Mouse (Mus musculus) ovary, postnatal 36 days (tissue): ENCODE results near the gene Fzr1.
A peak's percentile ranks its signal among the peaks of the same experiment; 100 is the strongest.

ENCODE experiments used
- DNase-seq: peaks from one replicate; pipeline ENCODE4 v3.0.0; 2022; ENCODE audit warnings: low spot score, mixed read lengths

Fzr1 gene

GRCm38 (mm10) chr10:81355533-81355932 lies 22.8 kb downstream of the Fzr1 start:
- no peak for DNase-seq

DNA sequence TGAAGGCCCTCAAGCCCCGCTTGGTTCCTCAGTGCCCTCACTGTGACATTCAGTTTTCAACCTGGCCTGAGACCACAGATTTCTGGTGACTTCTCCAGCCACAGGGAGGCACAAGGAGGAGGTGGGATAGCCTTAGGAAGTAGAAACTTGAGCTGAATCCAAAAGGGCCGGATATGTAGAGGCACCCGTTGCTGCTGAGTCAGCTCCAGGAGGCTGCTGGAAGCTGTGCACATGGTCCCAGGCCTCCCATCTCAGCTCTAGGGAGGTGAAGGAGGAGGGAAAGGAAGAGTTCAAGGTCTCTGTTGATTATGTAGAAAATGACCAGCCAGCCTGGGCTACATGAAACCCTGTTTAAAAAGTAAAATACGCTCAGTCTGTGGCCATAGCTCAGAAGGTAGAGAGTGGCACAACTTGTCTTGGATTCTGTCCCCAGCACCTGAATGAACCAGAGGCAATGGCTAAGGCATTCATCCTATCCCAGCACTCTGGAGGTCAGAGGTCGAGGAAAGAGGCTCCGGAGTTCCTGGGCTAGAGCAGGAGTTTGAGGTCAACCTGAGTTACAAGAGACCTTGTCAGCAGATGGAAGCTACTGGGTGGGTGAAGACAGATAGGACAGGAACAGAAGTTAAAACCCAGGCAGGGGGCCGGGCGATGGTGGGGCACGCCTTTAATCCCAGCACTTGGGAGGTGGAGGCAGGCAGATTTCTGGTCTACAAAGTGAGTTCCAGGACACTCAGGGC lies 23.4 kb downstream of the Fzr1 start:
- DNase-seq, result no peak

DNA sequence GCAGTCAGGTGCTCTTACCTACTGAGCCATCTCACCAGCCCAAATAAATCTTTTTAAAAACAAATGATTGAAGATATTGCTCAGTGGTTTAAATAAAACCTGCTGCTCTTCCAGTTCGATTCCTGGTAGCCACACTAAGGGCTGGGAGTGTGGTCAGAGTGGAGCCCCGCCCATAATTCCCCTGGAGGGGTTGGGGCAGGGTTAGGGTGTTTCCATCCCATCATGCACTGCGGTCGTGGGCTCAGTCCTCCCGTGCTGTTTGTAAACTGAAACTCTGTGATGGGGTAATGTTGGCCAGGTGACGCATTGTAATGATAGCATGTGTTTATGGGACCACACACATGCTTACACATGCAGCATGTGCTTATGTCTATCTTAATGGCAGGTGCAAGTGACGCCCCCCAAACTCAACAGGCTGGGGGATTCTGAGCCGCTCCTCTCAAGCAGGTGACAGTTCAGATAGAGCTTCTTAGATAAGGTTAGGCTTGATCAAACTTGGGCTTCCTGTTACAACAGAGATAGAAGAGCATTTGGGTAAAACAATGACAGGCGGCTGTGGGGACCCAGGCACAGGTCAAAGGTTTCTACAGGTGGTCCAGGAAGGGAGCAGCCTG lies 26.5 kb downstream of the Fzr1 start:
- no peak for DNase-seq

DNA sequence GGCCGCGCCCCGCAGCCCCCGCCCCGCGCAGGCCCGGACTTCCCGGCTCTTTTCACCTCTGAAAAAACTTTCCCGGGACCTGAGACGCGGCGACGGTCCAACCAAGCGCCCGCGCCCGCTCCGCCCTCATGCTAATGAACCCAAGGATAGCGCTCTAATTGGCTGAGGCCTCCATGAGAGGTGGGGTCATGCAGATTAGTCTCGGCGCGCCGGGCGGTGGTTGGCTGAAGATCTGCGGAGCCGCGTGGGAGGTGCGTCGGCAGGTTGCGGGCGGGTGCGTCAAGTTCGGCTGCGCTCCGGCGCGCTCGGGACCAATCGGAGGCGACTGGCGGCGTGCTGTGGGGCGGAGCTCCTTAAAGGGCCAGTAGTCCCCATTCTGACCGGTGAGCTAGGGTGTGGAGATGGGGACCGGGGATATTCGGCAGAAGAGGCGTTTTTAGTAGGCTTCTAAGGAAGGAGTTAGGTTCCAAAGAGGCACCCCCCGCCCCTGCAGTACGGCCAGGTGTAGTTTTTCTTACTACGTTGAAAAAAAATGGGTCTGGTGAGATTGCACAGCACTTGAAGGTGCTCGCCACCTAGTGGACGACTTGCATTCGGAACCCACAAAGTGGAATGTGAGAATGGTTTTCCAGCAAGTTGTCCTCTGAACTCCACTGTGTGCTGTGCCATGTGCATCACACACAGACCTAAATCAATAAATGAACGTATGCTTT lies 27.8 kb downstream of the Fzr1 start, which contains the start of gene Hmg20b:
Gene Hmg20b (minus strand): TSS at position 130 of the 713 bp plus-strand sequence.
- peak; percentile 99 for DNase-seq

DNA sequence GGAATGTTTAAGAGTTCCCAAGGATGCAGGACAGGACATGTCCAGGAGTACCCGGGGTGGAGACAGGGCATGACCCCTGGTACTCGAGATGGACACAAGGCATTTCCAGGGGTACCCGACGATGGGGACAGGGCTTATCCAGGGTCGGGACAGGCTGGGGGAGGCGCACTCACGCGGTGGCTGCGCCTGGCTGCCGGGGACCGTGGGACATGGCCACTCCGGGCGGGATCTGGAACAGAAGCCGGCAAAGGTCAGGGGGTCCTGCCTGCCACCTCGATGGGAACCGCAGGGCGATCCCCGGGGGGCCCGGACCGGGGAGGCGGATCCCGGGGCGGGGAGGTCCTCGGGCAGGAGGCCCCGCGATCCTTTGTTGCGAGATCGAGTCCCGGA lies 28.4 kb downstream of the Fzr1 start:
- no peak for DNase-seq

- DNase-seq, result no peak
These were observed 29.2 kb downstream of the Fzr1 start for GRCm38 (mm10) chr10:81349146-81349545.

DNA sequence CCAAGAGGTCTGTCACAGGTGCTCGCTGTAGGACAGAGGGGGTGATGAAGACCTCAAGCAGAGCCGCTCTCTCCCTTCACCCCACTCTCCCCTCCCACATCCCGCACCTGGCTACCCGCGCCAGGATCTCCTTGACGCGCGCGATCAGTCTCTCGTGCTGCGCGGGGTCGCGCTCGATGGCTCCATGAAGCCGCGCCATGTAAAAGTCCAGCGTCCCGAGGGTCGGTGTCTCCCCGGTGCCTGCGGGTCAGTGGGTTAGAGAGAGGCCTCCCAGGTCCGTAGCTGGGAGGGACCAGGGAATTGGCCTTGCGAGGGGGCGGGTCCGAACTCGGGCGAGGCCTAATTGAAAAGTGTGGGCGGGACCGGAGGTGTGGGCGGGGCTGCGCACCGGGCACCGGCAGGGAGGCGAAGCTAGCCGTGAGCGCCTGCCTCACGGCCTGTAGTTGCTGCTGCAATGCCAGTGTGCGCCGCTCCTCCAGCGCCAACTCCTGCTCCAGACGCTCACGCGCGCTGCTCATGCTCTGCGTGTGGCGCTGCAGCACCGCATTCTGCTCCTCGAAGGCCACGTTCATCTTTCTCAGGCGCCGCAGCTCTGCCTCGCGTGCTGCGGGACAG lies 31.8 kb downstream of the Fzr1 start:
- DNase-seq, result peak; percentile 67

DNA sequence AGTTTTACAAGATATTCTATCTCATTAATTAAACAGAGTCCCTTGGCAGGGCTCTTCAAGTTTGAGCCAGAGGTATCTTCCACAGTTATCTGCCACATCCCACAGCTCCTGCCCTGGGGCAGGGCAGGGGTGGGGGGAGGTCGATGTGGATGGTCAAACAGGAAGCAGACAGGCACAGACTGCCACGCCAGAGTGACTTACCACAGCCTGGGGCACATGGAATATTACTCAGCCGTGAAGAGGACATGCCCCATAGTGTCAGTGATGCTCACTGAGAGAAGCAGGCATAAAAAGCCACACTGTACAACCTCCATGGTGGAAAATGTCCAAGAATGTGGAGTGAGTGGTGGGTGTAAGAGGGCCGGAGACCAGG lies 33.2 kb downstream of the Fzr1 start:
- no peak for DNase-seq

DNA sequence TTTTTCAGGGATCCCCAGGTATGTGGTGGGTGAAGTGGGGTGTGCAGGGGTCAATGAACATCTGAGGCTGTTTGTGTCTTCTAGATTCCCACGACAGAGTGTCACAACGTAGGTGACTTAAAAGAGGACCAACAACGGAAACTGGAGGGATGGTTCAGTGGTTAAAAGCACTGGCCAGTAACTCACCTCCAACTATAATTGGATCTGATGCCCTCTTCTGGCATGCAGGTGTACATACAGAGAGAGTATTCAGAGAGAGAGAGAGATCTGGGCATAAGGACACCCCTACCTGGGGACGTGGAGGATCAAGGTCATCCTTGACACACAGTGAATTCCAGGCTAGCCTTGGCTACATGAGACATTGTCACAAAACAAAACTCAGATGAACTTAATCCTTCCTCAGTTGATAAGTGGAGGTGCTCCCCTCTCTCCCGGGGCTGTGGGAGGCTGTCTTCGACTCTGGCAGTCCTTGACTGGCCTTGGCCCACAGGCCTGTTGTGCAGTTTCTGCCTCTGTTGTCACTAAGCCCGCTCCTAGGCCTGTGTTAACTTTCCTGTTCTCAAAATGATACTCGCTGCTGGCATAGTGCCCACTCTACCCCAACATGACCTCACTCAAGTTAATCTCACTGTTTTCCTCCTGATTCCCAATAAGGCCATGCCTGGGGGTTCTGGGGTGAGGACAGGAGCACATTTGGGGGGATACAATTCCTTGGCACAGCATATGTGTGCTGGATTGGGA lies 33.7 kb downstream of the Fzr1 start:
- DNase-seq, result peak; percentile 51

GRCm38 (mm10) chr10:81342686-81343505 lies 35.4 kb downstream of the Fzr1 start, which contains the start of gene Gipc3:
Gene Gipc3 (minus strand): TSS chr10:81343266.
- DNase-seq, result peak; percentile 52

GRCm38 (mm10) chr10:81341333-81341949 lies 36.9 kb downstream of the Fzr1 start:
- DNase-seq, result peak; percentile 67

DNA sequence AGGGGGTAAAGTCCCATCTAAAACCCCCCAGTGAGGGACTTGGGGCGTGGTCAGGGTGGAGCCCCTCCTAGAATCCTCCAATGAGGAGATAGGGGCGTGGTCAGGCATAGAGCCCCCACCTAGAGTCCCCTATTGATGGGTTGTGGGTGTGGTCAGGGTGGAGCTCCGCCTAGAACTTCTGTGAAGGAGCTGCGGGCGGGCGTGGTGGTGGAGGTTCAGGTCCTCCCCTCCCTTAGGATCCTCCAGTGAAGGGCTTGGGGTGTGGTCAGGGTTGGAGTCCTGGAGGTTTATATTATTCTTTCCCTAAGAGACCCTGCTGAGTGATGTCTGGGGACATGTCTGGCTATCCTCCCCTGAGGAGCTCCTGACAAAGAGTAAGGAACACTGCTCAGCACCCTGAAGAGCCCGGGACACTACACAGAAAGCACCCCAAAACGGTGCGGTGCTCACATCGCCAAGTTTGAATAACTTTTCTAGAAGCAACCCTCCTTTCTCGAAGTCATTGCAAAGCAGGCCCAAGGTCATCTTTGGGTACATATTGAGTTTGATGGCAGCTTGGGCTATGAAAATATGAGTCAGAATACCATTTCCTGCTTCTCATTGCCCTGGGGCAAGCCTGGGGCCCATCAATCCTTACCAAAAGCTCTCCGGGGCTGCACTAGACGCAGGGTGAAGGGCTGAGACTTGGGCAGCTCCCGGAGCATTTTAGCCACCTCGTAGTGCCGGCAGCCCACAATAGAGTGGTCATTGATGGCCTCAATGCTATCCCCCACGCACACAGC lies 37.6 kb downstream of the Fzr1 start:
- no peak for DNase-seq

- DNase-seq, result no peak
These were observed 41.8 kb downstream of the Fzr1 start for GRCm38 (mm10) chr10:81336558-81336957.

DNA sequence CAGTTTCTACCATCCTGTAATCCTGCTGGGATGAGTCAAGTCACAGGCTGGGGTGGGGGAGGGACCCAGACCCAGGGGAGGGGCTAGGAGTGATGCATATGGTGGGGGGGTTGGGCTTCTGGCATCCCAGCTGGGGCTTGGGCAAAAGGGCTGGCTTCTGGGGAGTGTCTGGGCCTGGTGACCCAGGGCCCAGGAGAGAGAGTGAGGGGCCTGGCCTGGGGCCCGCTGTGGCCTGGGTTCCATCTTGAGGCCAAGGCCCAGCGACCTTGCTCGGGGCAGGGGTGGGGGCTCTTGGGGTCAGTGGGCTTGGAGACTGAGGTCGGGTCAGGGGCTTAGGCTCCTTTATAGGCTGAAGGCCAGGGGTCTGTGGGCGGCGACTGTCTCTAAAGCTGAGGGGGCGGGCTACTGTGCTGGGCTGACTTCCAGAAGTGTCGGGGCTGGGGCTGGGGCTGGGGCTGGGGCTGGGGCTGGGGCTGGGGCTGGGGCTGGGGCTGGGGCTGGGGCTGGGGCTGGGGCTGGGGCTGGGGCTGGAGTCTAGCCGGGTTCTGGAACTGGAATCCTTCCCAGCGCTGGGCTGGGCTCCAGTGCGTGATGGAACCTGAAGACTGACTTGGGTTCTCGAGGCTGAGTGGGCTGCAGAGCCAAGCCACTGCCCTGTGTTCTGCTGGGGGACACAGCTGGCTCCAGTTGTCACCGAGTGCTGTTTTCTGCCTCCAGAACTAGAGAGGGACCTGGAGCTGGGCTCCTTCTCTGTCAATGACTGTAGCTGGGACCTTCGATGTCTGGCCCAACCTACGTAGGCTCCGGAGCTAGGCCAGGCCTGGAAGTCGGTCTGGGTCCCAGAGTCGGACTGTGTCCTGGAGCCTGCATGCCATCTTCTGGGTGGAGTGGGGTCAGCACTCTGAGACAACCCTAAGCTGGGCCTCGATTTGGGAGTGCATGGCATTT lies 42.6 kb downstream of the Fzr1 start:
- no peak for DNase-seq

- DNase-seq, result no peak
These were observed 44.0 kb downstream of the Fzr1 start for GRCm38 (mm10) chr10:81334324-81334723.

DNA sequence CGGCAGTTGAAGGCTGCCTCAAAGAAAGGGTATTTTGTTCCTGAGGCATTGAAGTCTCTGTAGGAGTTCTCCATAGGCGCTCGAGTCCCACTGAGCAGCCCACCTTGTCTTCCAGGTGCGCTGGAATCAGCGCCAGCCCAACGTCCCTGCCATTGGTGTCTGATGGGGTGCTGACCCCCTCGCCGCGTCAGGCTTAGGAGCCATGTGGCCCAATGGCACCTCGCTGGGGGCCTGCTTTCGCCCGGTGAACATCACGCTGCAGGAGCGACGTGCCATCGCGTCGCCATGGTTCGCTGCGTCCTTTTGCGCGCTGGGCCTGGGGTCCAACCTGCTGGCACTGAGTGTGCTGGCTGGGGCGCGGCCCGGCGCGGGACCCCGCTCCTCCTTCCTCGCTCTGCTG lies 46.0 kb downstream of the Fzr1 start:
- no peak for DNase-seq

GRCm38 (mm10) chr10:81330007-81330406 lies 48.3 kb downstream of the Fzr1 start:
- no peak for DNase-seq

DNA sequence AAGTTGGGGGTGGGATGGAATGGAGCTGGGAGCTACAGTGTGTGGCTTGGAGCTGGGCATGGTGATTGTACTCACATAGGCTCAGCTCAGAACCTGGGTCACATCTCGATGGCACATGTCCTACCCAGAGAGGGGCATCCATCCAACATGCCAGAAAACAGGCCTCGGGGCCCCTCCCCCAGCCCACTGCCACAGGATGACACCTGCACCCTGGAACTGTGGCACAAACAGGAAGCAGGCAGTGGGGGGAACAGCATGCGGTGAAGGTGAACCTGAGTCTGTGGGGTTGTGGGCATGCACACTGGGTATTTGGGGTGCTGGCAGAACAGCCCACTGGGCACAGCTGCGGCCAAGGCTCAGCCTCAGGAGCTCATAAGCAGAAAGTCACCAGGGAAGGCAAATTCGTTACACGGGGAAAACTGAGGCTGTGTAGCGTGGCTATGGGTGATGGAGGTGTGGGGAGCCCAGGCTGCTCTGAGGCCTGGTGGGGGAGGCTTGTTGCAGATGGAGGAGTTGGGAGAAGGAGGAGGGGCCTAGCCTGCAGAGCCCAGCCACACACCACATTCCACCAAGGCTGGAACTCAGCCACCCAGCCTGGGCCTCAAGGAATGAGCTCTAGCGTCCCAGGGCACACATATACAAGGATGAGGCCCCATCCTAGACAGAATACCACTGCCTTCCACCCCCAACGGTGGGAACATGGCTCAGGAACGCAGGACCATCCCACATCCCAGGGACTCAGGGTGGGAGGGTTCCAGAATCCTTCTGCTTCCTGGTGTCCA lies 48.9 kb downstream of the Fzr1 start:
- no peak for DNase-seq
